Mouse (Mus musculus) v-Abl transformed pro-B cells (cell line): Measurements from ENCODE around the gene Grin3b.

ENCODE experiments used
- in situ Hi-C, 2 experiments: fragments of 400-800 bp; cut with MboI; formaldehyde crosslinking; loops; one replicate each; pipeline ENCODE4 v1.15.1; 2025; ENCODE audit not compliant: unreplicated experiment in 2 of 2

The Grin3b gene

DNA sequence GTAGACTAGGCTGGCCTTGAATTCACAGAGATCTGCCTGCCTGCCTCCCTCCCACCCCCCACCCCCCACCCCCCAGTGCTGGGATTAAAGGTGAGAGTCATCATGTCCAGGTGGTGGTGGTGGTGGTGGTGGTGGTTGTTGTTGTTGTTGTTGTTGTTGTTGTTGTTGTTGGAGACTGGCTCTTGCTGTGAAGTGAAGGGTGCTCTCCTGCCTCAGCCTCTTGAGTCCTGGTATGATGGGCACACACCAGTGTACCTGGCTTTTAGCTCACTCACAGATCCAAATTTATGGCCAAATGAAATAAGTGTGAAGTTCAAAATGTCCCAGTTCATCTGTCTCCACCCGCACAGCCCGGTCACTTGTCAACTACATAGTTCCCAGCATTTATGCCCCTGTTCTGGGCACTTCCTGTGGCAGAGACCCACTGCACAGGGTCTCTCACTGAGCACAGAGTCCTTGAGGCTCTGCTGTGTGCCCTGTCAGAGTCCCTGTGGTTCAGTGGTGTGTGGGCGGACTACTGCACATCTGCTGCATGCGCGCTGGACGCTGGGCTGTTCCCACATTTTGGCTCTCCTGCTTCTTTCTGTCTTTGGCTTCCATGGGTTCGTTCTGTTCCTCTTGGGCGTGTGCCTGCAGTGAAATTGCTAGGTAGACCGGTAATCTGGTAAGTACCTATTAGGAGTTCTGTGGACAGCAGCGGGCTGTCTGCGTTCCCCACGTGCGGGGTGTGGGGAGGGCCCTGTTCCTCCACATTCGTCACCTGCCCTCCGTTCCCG lies 35.5 kb upstream of the Grin3b start:
- in situ Hi-C loops = no loop called here

DNA sequence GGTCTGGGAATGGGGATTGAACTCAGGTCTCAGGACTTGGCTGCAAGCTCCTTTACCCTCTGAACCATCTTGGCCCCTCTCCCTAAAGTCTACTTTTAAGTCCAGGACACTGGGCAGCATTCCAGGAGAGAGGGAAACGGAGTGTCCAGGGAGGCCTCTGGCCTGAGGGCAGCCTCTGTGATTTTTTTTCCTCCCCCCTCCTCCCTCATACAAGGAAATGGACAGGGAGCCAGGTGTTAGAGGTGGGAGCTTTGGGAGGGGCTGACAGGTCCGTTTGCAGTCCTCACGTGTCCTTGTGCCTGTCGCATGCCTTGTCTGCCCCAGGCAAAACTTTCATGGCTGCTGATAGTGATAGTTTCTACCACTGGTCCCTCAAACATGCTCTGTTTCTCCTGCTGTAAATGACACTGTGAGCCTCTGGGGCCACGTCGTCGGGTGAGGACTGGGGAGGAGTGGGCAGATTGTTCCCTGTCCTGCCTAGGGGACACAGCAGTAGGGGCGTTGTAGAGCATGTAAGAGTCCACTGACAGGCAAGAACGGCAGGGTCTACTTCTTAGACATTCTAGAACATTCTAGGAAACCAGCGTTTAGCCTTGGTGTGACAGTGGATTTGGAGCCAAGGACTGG lies 34.1 kb upstream of the Grin3b start:
- in situ Hi-C loops = no loop called here

DNA sequence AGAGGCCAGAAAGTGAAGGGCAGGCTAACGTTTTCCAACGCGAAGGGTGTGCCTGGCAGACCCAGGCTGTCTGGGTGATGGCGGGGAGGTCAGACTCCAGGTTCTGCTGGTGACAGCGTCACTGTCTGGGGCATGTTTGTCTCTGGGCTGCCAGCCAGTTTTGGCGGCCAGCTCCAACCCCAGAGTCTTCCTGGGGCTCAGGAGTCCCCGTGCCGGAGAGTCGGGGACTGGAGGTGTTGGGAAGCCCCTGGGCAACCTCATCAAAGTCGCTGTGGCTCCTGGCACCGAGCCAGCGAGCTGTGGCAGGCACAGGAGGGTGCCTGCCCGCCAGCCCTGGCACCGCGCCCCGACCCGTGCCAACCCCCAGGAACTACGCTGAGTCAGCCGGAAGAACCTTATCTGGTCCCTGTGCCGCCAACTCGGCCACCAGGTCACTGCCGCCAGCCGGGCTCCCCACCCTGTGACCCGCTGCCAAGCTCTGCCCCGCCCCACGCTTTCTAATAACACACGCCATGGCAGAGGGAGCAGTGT lies 33.5 kb upstream of the Grin3b start:
- in situ Hi-C loops = no loop called here

DNA sequence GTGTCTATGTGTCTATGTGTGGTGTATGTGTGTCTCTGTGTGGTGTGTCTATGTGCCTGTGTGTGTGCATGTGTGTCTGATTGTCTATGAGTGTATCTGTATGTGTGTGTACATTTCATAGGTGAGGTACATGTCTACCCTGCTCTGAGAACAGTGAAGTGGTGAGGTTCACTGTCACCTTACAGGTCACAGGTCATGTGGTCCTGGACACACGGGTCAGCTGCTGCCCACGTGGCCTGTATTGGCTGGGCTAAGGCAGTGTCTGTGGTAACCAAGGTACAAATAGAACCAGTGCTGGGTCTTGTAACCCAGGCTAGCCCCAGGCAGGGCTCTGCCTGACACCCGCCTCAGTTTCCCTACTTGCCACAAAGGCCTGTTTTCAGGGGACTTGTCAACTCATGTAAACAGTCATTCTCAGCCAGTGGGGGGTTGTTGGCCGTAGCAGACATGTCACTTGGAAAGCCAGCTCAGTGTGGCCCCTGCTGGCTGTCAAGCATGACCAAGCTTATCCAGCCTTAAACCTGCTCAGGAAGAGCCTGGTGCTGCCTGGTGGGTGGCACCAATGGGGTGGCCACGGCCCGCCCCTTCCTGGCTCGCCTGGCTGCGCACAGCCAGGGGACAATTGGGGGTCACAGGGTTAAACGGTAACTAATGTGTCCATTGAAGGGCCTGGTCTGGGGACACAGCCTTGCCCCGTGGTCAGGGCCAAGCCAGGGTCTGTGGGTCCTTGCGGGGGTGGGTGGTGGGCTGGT lies 32.6 kb upstream of the Grin3b start:
- in situ Hi-C loops = no loop called here

DNA sequence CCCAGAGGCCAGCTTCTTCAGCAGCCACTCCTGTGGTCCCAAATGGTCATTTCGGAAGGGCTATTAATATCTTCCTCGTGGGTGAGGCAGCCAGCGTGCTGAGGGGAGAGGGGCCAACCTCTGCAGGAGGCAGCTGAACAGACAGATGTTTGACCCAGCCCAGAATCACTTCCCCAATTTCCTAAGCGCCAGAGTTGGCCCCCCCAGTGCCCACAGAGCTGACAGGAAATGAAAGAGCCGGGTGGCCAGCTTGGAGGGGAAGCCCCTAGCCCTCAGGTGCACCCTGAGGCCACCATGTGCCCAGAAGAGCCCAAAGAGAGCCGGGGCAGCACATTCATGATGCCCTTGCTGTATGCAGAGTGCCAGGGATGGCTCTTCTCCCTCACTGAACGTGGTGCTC lies 29.8 kb upstream of the Grin3b start:
- in situ Hi-C loops = no loop called here

DNA sequence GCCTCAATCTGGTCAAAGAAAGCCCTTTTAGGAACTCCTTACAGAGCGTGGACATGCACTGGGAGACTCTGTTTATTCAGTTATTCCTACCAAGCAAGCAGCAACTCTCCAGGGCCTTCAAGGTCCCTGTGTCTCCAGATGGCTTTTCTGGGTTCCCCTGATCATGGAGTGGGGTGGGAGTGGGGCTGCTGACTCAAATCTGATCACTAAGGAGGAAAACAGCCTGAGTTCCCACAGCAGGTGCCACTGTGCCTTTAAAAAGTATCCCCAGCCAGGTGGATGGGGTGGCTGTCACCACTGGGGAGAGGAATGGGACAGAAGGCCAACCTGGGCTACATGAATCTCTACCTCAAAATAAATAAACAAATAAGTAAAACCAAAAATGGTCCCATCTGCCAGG lies 27.5 kb upstream of the Grin3b start:
- in situ Hi-C loops = no loop called here

DNA sequence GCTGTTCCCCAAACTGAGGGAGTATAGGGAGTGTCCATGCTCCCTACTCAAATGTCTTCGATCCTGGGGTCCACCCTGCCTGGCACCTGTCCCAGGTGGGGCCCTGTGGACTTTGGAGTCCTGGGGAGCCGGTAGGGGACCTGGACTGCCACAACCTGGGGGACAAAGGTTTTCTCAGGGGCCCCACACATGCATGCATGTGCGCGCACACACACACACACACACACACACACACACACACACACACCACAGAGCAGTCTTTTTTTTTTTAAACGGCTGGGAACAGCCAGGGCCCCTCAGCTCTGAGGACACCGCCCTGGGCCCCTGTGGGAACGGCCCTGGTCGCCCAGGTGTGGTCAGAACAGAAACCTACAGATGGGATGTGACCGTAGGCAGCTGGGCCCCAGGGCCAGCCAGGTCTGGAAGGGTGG lies 27.0 kb upstream of the Grin3b start:
- in situ Hi-C loops = no loop called here

DNA sequence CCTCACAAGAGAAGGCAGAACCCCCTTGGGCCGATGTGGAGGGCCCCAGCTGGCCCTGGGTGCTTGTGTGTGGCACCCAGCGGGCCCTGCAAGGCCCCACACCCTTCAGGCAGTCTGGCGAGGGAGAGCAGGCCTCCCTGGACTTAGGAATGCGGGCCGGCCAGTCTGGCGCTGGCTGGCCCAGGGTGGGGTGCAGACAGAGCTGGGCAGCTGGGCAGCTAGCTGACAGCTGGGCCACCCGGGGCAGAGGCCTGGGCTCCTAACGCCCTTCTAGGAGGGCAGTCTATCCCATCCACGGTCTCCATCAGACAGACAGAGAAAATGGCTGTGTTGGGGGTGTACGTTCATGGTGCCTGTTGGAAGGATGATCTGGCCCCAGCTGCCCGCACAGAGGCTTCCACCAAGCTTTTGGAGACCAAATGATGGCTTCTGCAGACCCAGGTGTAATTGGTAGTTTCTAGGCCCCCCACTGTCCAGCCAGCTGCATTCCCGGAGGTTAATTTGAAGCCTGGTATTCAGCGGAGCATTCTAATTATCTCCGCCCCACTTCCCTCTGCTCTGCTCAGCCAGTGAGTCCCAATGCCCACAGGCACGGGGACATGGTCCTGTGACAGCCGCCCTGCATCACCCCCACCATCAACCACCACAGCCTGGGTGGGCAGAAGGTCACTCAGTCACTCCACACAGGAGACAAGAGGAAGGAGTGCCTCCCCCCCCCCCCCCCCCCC lies 24.8 kb upstream of the Grin3b start:
- in situ Hi-C loops = no loop called here

DNA sequence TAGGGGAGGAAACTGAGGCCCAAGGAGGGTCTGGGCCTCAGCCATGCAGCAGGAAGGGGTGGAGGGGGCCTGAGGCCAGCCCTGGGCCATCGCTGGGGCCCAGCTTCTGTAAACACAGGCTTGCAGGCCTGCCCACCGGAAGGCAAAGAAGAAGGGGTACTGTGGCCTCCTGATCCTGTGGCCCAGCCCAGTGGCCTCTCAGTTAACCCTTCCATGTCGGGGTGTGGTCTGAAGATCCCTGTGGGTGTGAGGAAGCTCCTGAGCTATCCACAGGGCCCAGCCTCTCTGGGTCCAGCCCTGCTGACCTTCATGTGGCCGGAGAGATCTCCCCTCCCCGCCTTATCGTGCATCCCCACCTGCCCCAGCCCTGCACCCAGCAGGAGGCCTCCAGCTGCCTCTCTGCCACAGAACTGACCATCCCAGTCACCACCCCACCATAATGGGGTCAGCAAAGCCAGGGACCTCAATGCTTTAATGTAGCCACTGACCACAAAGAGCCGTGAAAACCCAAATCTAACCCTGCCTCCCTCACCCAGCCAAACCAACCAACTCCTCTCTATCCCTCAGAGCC lies 23.7 kb upstream of the Grin3b start:
- in situ Hi-C loops = no loop called here

DNA sequence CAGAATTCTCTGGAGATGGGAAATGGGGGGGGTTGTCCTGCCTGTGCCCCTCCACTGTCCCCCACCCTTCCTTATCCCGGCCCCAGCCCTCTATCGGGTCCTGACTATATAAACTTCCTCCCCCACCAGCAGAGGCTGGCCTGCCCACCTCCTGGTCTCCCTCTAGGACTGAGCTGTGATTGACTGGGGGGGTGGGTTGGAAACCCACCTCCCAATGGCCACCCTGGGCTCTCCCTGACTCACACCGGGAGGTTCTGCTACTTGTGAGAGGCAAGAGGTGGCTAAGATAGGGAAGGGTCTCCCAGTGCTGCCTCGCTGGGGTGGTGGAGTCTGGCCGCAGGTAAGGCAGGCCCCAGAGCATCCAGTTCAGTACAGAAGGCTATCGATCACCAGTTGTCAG lies 23.0 kb upstream of the Grin3b start:
- in situ Hi-C loops = no loop called here

DNA sequence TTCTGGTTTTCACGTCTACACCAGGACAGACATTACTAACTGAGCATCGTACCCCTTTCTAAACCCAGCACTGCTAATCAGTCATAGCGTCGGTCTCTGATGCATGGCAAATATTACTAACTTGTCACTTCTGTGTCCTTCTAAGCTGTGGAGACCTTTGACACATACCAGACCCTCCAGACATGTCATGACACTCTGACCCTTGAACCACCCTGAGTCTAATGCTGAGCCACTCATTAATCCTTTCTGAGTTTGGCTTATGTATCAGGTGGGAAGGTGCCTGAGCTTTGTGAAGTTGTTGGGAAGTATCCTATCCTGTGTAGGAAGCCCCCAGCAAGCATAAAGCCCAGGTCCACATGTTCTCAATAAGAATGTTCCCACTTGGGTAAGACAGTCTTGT lies 20.6 kb upstream of the Grin3b start:
- in situ Hi-C loops = loop anchor here (5.0 to 25.0 kb wide), 2 partner anchors 118 to 312 kb away; partner anchors contain the start of genes Dazap1 (in 1 of the 2) and Gamt (in 1 of the 2)

DNA sequence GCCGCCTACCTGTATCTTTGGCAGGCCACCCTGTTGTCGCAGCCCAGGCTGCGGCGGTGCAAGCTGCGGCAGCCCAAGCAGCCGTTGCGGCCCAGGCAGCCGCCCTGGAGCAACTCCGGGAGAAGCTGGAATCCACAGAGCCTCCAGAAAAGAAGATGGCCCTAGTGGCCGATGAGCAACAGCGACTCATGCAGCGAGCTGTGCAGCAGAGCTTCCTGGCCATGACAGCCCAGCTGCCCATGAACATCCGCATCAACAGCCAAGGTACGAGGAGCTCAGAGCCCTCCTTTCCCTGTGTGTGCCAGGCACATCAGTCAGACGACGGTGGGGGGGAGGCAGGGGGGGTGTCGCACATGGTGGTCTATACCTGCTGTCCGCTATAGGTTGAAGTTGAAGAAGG lies 19.9 kb upstream of the Grin3b start:
- in situ Hi-C loops = loop anchor here (5.0 to 25.0 kb wide), 2 partner anchors 118 to 312 kb away; partner anchors contain the start of genes Dazap1 (in 1 of the 2) and Gamt (in 1 of the 2)

DNA sequence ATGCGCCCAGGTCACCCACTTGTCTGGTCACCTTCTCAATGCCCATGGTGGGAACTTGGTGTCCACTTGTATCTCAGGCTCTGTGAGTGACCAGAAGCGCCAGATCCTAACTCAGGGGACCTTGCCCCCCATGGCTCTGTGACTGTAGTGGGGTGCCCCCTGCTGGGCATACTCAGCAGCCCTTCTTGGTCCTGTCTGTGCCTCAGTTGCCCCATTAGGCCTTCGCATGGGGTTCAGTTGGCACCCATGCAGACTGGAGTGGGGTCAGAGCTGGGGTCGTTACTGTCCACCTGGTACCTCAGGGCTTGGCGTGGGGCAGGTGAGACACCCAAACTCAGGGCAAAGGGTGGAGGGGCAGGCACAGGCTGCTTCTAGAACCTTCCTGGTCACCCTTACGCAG lies 16.6 kb upstream of the Grin3b start:
- in situ Hi-C loops = loop anchor here (5.0 to 25.0 kb wide), 2 partner anchors 122 to 308 kb away; partner anchors contain the start of genes Dazap1 (in 1 of the 2) and Gamt (in 1 of the 2)

DNA sequence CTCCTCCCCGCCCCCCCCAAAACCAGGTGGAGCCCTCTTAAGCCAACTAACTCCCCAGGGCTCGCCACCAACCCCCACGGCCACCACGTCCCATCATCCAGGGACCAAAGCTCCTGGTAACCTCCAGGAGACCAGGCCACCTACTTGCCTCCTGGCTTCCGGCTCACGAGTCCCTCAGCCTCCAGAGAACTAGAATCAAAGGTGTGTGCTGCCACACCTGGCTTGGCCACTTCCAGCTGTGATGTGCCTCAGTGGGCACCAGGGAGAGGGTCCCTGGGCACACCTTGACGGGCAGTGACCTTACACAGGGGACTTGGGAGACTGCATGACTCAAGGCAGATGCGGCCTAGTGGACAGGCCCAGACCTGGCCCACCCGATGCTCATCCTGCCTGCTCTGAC lies 14.8 kb upstream of the Grin3b start:
- in situ Hi-C loops = loop anchor here (5.0 to 25.0 kb wide), 4 partner anchors 33 to 307 kb away; partner anchors contain the start of genes R3hdm4 (in 2 of the 2), Cfd (in 1 of the 2), Dazap1 (in 1 of the 2) and Gamt (in 1 of the 2)

DNA sequence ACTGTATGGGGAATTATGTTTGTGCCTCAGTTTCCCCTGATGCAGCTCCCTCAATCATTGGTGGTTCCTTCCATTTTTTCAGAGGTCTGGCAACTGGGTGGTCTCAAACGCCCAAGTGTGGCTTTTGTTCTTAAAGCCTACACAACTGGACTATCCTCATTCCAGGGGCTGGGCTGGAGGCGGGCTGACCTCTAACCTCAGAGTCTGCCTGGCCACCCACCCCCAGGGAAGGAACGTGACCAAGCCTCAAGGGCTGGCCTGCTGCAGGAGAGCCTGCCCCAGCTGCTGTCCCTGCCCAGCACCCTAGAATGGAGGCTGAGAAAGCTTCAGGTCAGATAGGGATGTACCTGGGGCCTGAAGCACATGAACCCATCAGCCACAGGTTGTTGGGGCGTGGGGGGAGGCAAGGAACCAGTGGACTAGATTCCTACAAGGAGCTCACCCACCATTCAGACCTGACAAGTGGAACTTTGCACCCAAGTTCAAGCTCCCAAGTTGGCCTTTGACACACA lies 13.8 kb upstream of the Grin3b start:
- in situ Hi-C loops = loop anchor here (5.0 to 25.0 kb wide), 4 partner anchors 34 to 306 kb away; partner anchors contain the start of genes R3hdm4 (in 2 of the 2), Cfd (in 1 of the 2), Dazap1 (in 1 of the 2) and Gamt (in 1 of the 2)

DNA sequence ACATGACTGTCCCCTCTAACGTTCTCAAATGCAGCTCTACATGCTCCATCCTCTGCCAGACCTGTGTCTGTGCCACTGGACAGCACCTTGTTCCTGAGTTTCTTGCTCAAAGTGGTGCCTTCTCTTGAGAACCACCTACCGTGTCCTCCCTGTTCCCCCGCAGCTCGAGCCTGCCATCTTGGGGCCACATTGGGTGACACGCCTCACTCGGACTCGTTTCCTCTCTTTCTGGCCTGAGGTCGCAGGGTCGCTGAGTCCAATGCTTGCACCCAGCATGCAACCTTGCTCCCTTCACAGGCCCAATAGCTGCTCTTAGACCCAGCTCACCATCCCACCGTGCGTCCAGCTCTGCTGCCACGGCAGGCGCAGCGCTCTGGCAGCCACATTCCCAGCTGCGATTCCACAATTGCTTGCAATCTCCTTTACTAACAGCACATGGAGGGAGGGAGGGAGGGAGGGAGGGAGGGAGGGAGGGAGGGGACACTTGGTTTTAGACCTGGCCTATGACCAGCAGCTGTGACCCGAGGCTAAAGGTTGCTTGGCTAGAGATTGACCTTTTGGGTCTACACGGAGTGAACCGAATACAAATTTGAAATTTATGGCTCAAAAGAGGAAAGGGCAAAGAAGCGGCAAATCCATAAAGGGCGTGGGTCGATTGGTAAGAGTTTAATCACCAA lies 12.2 kb upstream of the Grin3b start:
- in situ Hi-C loops = loop anchor here (5.0 to 25.0 kb wide), 4 partner anchors 36 to 304 kb away; partner anchors contain the start of genes R3hdm4 (in 2 of the 2), Cfd (in 1 of the 2), Dazap1 (in 1 of the 2) and Gamt (in 1 of the 2)

DNA sequence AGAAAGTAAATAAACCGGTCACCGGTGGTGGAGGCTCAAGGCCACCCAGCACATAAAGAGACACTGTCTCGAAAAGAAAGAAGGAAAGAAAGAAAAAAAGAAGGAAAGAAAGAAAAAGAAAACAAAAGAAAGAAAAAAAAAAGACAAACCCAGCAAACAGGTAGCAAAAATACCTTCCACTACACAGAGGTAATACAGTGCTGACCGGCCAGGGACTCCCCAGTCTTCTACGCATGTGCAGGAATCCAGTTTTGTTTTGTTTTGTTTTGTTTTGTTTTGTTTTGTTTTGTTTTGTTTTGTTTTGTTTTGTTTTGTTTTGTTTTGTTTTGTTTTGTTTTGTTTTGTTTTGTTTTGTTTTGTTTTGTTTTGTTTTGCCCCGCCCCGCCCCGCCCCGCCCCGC lies 11.1 kb upstream of the Grin3b start:
- in situ Hi-C loops = loop anchor here (5.0 to 25.0 kb wide), 4 partner anchors 37 to 303 kb away; partner anchors contain the start of genes R3hdm4 (in 2 of the 2), Cfd (in 1 of the 2), Dazap1 (in 1 of the 2) and Gamt (in 1 of the 2)

DNA sequence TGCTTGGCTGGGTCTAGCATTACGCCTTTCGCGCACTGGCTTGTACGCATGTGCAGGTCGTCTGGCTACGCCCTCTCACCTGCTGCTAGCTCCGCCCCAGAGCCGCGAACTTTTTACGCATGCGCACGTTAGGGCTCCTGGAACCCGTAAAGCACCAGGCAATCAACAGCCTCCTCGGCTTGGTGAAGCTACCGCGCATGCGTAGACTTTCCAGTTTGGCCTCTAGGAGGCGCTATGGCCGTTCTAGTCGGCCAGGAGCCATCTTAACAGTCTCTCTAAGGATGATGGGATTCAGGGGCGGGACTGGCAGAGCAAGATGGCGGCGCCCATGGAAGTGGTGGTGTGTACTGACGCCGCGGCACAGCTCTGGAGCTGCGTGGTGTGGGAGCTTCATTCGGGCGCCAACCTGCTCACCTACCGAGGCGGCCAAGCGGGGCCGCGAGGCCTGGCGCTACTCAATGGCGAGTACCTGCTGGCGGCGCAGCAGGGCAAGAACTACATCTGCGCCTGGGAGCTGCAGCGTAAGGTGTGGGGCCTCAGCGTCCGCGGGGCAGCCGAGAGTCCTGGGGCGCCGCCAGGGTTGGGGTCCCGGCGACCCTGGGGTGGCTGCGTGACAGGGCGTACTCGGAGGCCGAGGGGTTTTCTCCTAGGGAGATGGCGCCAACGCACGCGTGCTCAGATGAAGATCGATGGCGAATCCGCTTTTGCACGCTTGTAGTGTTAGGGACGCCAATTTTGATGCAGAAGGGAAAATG lies 10.5 kb upstream of the Grin3b start, which contains the start of gene Wdr18:
TSS of gene Wdr18 (plus strand) at position 306 of the 755 bp plus-strand sequence.
- in situ Hi-C loops = loop anchor here (5.0 to 25.0 kb wide), 5 partner anchors 38 to 302 kb away; partner anchors contain the start of genes R3hdm4 (in 2 of the 2), Cbarp (in 1 of the 2), Cfd (in 1 of the 2) and Dazap1 (in 1 of the 2)
